Mouse (Mus musculus) forelimb bud, embryonic 11.5 days (tissue): ENCODE results near the gene Gm17571.
A peak's percentile ranks its signal among the peaks of the same experiment; 100 is the strongest.

Source experiments
- DNase-seq: peaks from one replicate; pipeline ENCODE4 v3.0.0-alpha.2; 2012; ENCODE audit warnings: low read depth, low spot score

The Gm17571 gene

DNA sequence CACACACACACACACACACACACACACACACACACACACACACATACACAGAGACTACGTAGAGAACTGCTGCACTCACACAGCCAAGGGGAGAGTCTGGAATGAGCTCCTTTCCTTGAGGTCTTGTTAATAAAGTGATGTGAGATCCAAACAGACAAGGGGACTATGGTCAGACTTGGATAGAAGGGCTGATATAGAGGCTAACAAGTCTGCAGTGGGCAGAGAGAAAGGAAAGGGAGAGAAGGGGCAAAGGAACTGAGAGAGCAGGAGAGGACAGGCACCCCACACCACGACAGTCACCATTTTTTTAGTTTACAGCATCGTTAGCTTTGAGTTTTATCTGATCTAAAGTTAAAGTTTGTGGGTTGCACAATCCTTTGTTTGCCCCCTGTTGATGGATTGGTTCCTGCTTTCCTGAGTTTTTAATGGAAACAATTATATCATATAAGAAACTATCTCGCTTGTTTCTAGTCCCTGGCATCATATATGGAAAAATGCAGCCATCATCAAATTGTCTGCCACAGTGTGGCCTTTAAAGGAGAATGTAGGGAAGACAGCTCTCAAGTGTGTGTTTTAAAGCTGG, at the start of gene Gm17571:
TSS of gene Gm17571 (minus strand) at position 51 of the 583 bp plus-strand sequence.
- no peak for DNase-seq

DNA sequence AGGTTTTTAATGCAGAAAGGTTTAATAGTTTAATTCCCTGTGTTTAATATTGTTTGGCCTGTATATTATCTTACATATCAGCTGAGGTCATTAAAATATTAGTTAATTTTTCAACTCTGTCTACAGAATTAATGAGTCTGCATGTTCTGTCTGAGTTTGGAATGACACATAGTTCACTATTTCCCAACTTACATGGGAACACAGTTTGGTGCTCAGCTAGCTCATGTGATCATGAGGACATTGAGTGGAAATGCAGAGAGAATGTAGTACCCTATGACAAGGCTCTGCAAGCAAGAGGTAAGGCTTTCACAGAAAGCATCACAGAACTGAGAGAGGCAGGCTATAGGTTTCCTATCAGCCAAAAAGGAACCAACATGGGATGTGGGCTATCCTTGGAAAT, 49.0 kb upstream of the Gm17571 start:
- DNase-seq = no peak

DNA sequence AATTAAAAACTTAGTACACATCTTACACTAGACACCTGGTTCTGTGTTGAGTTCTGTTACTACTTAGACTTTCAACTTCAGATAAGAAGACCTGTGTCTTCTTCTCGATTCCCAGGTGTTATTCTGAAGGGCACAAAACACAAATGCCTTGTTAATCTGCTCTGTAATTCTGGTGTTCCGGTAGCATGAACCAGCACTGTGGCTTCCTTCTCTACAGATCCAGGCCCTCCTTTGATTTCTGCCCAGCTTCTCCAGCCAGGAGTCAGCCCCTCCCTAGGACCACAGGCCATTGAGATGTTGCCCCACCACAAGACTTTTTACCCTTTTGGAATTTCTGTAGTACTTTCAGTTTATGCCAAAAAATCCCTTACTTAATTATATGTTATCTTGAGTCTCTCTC, 47.2 kb upstream of the Gm17571 start:
- no peak for DNase-seq

DNA sequence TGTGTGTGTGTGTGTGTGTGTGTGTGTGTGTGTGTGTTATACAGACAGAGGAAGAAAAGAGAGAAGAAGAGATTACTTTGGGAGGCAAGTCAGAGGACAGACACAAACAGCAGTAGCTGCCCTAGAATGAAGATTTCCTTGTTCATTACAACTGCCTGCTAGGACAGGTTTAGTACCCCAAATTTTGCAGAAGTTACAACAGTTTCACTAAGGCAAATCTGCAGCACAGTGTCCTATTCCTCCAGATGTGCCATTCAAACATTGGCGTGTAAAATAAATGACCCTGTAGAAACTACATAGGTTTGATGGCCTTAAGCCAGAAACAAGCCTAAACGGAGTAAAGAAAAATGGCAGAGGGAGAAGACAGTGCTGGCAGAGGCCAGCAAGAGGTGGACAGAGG, 46.3 kb upstream of the Gm17571 start:
- no peak for DNase-seq

GRCm38 (mm10) chr9:13491854-13492620, 45.5 kb upstream of the Gm17571 start:
- no peak for DNase-seq

DNA sequence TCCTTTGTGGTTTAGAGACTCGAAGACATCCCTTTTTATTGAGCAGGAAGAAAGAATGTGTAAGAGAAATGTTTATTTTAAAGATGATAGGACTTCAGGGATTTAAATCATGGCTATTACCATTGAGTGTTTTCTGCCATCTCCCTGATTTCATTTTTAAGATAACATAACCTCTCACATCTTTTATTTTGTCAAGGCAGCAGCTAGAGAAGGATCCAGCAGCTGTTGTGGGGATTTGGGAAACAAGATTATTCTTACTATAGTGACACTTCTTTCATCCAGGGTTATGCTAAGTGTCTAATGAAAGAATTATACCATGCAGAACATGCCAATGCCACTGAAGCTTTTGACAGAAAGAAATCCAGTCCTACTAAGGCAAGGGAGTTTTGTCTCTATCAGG, 44.6 kb upstream of the Gm17571 start:
- no peak for DNase-seq

DNA sequence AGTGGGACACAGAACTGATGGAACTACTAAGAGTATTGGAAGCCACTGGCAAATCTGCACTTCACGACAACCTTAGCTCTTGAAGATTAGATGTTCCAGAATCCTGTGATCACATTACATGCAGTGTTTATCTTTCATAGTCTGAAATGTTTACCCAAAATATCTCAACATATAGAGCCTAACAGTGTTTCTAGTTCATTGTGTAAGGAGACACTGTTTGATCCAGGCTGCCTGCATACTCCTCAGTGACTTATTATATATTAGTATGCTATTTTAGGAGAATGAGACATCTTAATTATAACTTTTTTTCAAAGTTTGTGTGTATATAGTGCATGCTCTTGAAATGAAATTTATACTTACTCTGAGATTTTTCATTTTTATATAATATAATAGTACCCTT, 39.4 kb upstream of the Gm17571 start:
- no peak for DNase-seq

GRCm38 (mm10) chr9:13484267-13485240, 38.0 kb upstream of the Gm17571 start:
- no peak for DNase-seq

DNA sequence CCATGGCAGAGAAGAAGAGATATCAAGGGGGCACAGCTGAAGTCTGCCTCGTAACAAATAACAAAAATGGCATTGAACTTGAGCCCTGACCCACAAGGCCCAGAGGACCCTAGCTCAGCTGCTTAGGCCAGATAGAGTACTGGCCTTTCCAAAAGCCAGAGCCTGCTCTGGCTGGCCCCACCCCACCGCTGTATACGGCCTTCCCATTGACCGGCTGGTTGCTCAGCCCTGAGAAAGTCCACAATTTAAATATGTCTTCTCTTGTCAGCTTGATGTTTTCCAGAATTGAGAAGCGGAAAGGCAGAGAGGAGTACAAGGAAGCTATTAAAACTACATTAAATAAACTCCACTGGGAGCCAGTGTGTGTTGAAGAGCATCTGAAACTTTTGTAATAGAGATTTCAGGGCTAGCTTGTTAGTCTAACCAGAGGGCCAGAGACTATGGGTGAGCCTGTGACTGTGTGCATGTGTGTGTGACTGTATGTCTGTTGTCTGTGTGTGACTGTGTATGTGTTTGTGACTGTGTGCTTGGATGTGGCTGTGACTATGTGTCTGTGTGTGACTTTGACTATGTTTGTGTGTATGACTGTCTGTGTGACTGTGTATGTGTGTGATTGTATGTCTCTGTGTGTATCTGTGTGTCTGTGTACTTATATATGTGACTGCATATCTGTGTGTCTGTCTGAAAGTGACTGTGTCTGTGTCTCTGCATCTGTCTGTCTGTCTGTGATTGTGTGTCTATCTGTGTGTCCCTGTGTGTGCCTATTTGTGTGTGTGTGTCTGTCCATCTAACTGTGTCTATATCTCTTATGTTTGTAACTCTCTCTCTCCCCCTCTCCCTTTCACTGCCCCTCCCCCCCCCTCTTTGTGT, 36.9 kb upstream of the Gm17571 start:
- DNase-seq = no peak

DNA sequence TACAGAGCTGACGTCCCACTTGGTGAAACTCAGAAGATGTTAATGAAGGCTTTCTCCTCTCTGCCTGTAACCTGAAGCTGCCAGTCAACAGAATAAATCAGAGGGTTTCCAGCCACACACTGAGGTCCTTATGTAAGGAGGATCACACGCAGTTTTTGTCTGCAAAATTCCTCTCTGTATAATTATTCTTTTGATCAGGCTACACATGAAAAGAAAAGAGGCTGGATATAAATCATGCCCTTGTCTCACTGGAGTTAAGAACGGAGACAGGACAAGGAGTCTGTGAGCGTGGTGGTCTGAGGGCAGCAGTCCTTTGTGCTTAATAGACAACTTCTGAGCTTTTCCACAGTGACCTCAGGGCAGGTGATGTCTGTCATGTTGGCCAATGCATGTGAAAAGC, 32.7 kb upstream of the Gm17571 start:
- DNase-seq = no peak

- no peak for DNase-seq
Measured at GRCm38 (mm10) chr9:13474951-13475350, 28.4 kb upstream of the Gm17571 start.

DNA sequence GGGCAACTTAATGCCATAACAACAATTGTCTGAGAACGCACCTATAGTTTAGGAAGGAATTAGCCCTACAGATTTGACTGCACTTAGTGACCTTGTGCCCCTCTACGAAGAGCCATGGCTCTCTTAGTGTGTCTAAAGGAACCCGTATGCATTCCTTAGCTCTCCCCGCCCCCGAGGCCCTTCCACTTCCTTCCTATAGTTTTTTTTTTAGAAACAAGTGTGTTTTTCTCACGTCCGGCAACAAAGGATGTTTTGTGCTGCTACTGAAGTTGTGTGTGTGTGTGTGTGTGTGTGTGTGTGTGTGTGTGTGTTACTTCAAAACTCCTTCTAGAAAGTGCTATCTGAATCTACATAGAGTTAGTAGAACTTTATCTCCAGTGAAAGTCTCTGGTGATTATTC, 23.5 kb upstream of the Gm17571 start:
- no peak for DNase-seq

DNA sequence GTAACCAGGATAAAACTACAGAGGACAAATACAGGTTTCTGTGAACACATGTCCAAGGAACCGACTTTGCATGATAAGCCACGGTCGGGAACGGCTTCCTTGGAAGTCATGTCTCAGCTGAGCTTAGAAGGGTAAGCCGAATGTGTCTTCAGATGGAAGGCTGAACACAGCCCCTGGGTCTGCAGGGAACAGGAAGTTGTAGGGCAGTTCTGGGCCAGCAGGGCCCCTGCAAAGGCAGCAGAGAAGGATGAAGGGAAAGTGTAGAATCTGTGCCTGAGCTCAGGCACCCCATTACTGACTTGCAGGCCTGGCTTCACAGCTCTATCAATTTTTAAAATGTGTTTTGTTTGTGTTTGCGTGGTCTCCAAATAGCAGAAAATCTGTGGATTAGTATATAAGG, 22.2 kb upstream of the Gm17571 start:
- no peak for DNase-seq

- DNase-seq = no peak
Measured at GRCm38 (mm10) chr9:13467745-13468144, 21.2 kb upstream of the Gm17571 start.

GRCm38 (mm10) chr9:13466816-13467215, 20.3 kb upstream of the Gm17571 start:
- DNase-seq = no peak

GRCm38 (mm10) chr9:13466351-13466750, 19.8 kb upstream of the Gm17571 start:
- DNase-seq = no peak

DNA sequence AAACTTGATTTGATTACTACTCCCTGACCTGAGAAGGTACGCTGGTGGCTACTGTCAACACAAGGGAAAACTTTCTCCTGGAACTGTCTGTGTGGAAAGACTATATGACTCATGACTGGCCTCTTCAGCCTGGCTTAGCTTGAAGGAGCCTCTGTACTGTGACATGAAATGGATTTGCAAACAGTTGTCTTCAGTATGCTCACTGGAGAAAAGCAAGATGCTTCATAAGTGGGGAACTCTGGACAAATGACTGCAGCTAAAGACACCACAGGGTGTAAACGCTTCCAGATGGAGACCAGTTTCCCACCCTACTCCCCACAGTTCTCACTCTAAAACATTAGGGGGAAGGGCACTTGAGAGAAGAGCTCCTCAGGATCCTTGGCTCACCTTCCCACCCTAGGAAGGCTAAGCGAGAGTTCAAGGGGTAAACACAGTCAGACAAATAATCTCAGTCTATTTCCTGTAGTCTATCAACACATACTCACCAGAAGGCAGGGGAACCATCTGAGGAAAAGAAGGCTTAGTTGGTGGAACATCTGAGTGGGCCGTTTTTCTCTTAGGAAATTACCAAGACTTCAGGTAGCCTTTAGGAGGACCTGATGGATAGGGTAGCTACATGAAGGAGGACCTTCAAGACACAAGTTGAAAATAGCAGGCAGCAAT, 18.9 kb upstream of the Gm17571 start:
- no peak for DNase-seq

- no peak for DNase-seq
Measured at GRCm38 (mm10) chr9:13460926-13461325, 14.4 kb upstream of the Gm17571 start.

DNA sequence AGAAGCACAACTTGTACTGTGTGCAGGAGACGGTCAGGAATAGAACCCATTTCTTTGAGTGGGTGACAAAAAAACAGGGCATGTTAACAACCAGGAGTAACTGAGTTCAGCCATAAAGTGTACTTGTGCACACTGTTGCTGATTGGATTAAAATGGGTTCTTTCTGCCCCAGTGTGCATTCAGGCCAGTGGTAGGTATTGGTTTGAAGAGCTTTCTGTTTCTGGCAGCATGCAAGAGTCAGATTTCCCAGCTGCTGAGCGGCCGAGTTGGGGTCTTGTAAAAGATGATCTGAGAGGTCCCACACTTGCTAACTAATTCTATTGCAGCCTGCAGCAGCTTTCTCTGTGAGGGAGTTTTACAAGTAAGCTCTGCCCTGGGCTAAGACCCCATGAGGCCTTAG, 13.5 kb upstream of the Gm17571 start:
- peak; percentile 56 for DNase-seq

DNA sequence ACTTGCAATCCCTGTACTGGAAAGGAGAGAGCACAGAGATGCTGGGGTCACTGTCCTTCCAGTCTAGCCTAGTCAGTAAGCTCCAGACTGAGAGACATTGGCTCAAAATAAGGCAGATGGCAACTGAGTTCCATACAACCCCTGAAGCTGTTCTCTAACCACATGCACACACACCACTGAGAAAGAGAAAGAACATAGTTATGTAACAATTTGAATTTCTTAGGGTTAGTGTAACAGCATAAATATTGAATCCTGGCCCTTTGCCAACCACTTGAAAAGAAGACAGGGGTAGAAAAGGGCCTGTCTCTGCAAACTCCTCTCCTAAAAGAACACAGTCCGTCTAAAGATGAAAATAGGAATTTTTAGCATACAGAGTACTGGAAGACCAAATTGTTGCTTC, 12.8 kb upstream of the Gm17571 start:
- no peak for DNase-seq

- DNase-seq = no peak
Measured at GRCm38 (mm10) chr9:13457774-13458173, 11.2 kb upstream of the Gm17571 start.
